Mouse (Mus musculus) lung, adult 2 months (tissue): ENCODE results near the gene Pkd1l3. TPM values are rescaled to one million over a fixed set of nuclear protein-coding genes. Genes with fewer than 3 reads are reported as not detected.

Source experiments
- DNase-seq: peaks from one replicate; pipeline ENCODE4 v3.0.0; 2022
- H3K4me1 ChIP-seq: fragments of 200-500 bp; 2 replicates; pipeline ENCODE4 v1.6.1; 2011; ENCODE audit warnings: low read length; ENCODE audit not compliant: control insufficient read depth, insufficient read depth
- H3K4me3 ChIP-seq: fragments of 200-500 bp; replicated peaks from 2 replicates; pipeline ENCODE3; 2011; ENCODE audit warnings: low read depth, mild to moderate bottlenecking, control low read depth, low read length; ENCODE audit errors: extremely low read depth
- CTCF ChIP-seq: fragments of 200-500 bp; IDR thresholded peaks from 2 replicates; pipeline ENCODE4 v1.5.1; 2011; ENCODE audit warnings: mild to moderate bottlenecking, low read length, control low read depth; ENCODE audit not compliant: insufficient read depth
- POLR2A ChIP-seq: fragments of 200-500 bp; IDR thresholded peaks from 2 replicates; pipeline ENCODE4 v1.6.1; 2011; ENCODE audit warnings: low read depth, mild to moderate bottlenecking, control low read depth, low read length, borderline replicate concordance; ENCODE audit errors: extremely low read depth
- WGBS: fragments of 180-500 bp; shearing (Covaris S2); methylation state at CpG from one replicate; pipeline ENCODE4 v1.1.7; 2018; 5-methylcytosine and 5-hydroxymethylcytosine counted together
- polyA plus RNA-seq: library from polyadenylated mRNA; depleted of rRNA; stranded (reverse); fragments of >200 nt; gene quantifications from 2 replicates; pipeline ENCODE4 v1.2.3, GENCODE M21; 2012; rRNA removed

Gene Pkd1l3
- polyA plus RNA-seq, 1 experiment: 0.08 TPM

- 90% methylated on average over 5 of the region's 5 CpGs for WGBS
- TF ChIP-seq CTCF (no peak), POLR2A (no peak)
- no peak for DNase-seq
- H3K4me1 ChIP-seq: no peaks in the 10 kb centered on the region
- no peak overlapping the region for H3K4me3 ChIP-seq
Measured at GRCm38 (mm10) chr8:109714961-109715360, 100.6 kb downstream of the Pkd1l3 start.

Other genes starting within 250 kb of the Pkd1l3 start
- 0.02 TPM in 1 of 2 replicates, not detected in the other for gene Pmfbp1, start 120.5 kb upstream of the Pkd1l3 start, polyA plus RNA-seq
- 19.6 and 23.9 TPM in 2 replicates for gene Dhx38, start 48.7 kb upstream of the Pkd1l3 start, polyA plus RNA-seq
- gene Txnl4b, start 48.6 kb upstream of the Pkd1l3 start, polyA plus RNA-seq: 3.4 and 5.8 TPM in 2 replicates
- gene Hp, start 35.3 kb upstream of the Pkd1l3 start, polyA plus RNA-seq: 1,054 and 1,299 TPM in 2 replicates
- gene Dhodh, start 5.8 kb upstream of the Pkd1l3 start, polyA plus RNA-seq: 20.9 and 23.7 TPM in 2 replicates
- gene Ist1, start 78.7 kb downstream of the Pkd1l3 start, polyA plus RNA-seq: 29.8 and 51.7 TPM in 2 replicates
- 8.2 and 9.8 TPM in 2 replicates for gene Zfp821, start 91.0 kb downstream of the Pkd1l3 start, polyA plus RNA-seq
- 24.5 and 31.6 TPM in 2 replicates for gene Atxn1l, start 123.2 kb downstream of the Pkd1l3 start, polyA plus RNA-seq
- gene Ap1g1, start 164.0 kb downstream of the Pkd1l3 start, polyA plus RNA-seq: 25.0 and 38.2 TPM in 2 replicates